Mouse (Mus musculus) brain, embryonic 14.5 days (tissue): ENCODE measurements around the gene Tead3.

Experiments used
- CTCF ChIP-seq: fragments of 200-500 bp; IDR thresholded peaks from 2 replicates; pipeline ENCODE4 v1.5.1; 2012; ENCODE audit warnings: inconsistent platforms, mild to moderate bottlenecking, moderate library complexity, borderline replicate concordance; ENCODE audit not compliant: insufficient read depth, insufficient read length; ENCODE audit errors: extremely low read depth
- POLR2A ChIP-seq: fragments of 200-500 bp; IDR thresholded peaks from 2 replicates; pipeline ENCODE4 v1.6.1; 2012; ENCODE audit warnings: mild to moderate bottlenecking, inconsistent platforms, borderline replicate concordance; ENCODE audit not compliant: poor library complexity, insufficient read depth, insufficient read length, severe bottlenecking; ENCODE audit errors: extremely low read depth

DNA sequence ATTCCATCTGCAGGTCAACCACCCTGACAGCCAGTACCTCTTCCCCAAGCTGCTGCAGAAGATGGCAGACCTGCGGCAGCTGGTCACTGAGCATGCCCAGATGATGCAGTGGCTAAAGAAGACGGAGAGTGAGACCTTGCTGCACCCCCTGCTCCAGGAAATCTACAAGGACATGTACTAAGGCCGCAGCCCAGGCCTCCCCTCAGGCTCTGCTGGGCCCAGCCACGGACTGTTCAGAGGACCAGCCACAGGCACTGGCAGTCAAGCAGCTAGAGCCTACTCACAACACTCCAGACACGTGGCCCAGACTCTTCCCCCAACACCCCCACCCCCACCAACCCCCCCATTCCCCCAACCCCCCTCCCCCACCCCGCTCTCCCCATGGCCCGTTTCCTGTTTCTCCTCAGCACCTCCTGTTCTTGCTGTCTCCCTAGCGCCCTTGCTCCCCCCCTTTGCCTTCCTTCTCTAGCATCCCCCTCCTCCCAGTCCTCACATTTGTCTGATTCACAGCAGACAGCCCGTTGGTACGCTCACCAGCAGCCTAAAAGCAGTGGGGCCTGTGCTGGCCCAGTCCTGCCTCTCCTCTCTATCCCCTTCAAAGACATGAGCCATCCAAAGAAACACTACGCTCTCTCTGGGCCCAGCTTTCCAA is 50.8 kb downstream of the Tead3 start:
- TF ChIP-seq CTCF (no peak), POLR2A (no peak)
